Mouse (Mus musculus) heart, adult 2 months (tissue): Measurements from ENCODE around the gene Cct4.

Experiments used
- CTCF ChIP-seq: fragments of 200-600 bp; IDR thresholded peaks from 2 replicates; pipeline ENCODE4 v1.8.1; 2022; ENCODE audit warnings: antibody characterized with exemption, mild to moderate bottlenecking, moderate library complexity
- EP300 ChIP-seq: fragments of 200-500 bp; IDR thresholded peaks from 2 replicates; pipeline ENCODE4 v1.6.1; 2011; ENCODE audit warnings: low read depth, low read length, control low read depth; ENCODE audit not compliant: insufficient read depth
- POLR2A ChIP-seq: fragments of 200-500 bp; IDR thresholded peaks from 2 replicates; pipeline ENCODE4 v1.6.1; 2011; ENCODE audit warnings: mild to moderate bottlenecking, low read depth, low read length, control low read depth; ENCODE audit not compliant: insufficient read depth

DNA sequence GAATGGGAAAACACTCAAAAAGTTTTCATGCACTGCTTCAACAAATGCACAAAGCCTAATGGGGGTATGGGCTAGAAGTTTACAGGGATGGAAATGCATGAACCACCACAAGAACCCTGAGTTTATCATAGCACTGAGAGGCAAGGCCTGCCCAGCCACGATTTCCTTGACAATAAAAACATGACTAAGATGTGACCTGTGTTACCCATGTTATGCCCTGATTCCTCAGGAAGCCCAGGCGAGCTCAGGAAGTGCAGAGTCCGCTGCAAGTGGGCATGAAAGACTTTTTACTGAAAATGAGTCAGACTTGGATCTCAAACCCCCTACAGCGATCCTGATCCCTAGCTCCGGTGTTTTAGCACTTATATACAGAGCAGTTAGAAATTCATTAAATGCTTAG lies 56.9 kb downstream of the Cct4 start:
- TF ChIP-seq POLR2A: no peak
- TF ChIP-seq CTCF: no peak
- TF ChIP-seq EP300: no peak
